Mouse (Mus musculus) neural tube, embryonic 11.5 days (tissue): Measurements from ENCODE around the gene Tars. TPM values are rescaled to one million over a fixed set of nuclear protein-coding genes. Genes with fewer than 3 reads are reported as not detected.

ENCODE experiments used
- ATAC-seq: fragments of 200-750 bp; cut with Nextera tagmentation; 2 replicates; pipeline ENCODE4 v1.8.0; 2017; ENCODE audit warnings: moderate number of reproducible peaks, mild to moderate bottlenecking, moderate TSS enrichment, moderate library complexity; ENCODE audit not compliant: insufficient read depth, low FRiP score, low TSS enrichment
- DNase-seq: peaks from one replicate; pipeline ENCODE4 v3.0.0-alpha.2; 2015; ENCODE audit warnings: low spot score
- H3K27ac ChIP-seq: fragments of 300-500 bp; sonication (generic); 2 replicates; pipeline ENCODE4 v1.5.1; 2014; ENCODE audit warnings: low read depth, mild to moderate bottlenecking, low read length
- H3K27me3 ChIP-seq: fragments of 300-500 bp; sonication (generic); 2 replicates; pipeline ENCODE4 v1.6.1; 2014; ENCODE audit warnings: mild to moderate bottlenecking, low read length, mixed read lengths; ENCODE audit not compliant: control insufficient read depth, insufficient read depth
- H3K36me3 ChIP-seq: fragments of 300-500 bp; sonication (generic); 2 replicates; pipeline ENCODE4 v1.6.1; 2014; ENCODE audit warnings: mild to moderate bottlenecking, low read length, moderate library complexity, mixed read lengths; ENCODE audit not compliant: control insufficient read depth, insufficient read depth
- H3K4me1 ChIP-seq: fragments of 300-500 bp; sonication (generic); 2 replicates; pipeline ENCODE4 v1.6.1; 2014; ENCODE audit warnings: low read length, mixed read lengths; ENCODE audit not compliant: control insufficient read depth, insufficient read depth
- H3K4me2 ChIP-seq: fragments of 300-500 bp; sonication (generic); 2 replicates; pipeline ENCODE4 v1.6.1; 2014; ENCODE audit warnings: low read depth, mild to moderate bottlenecking, moderate library complexity
- H3K4me3 ChIP-seq: fragments of 300-500 bp; sonication (generic); 2 replicates; pipeline ENCODE4 v1.5.1; 2014; ENCODE audit warnings: low read depth, low read length
- H3K9ac ChIP-seq: fragments of 300-500 bp; sonication (generic); 2 replicates; pipeline ENCODE4 v1.6.1; 2014; ENCODE audit warnings: mild to moderate bottlenecking, low read length
- H3K9me3 ChIP-seq: fragments of 300-500 bp; sonication (generic); 2 replicates; pipeline ENCODE4 v1.6.1; 2016; ENCODE audit warnings: low read length; ENCODE audit not compliant: control insufficient read depth
- WGBS: fragments of 180-500 bp; shearing (Covaris S2); extraction: QIAGEN DNeasy Blood & Tissue Kit; methylation state at CpG from one replicate; pipeline ENCODE4 v1.1.7; 2014; 5-methylcytosine and 5-hydroxymethylcytosine counted together
- polyA plus RNA-seq: library from polyadenylated mRNA; unstranded; fragments of >200 nt; fragmentation: Nextera tagmentation; extraction: Ambion mirVana; gene quantifications from 2 replicates; pipeline ENCODE4 v1.2.1, GENCODE M21; 2014

Gene Tars
- polyA plus RNA-seq, 1 experiment from 2014 or later, result 88.9 TPM

- no peak overlapping the region for H3K9ac ChIP-seq
- no peak overlapping the region for H3K4me2 ChIP-seq
- H3K4me3 ChIP-seq, result no peak overlapping the region
- DNase-seq, result no peak
- ATAC-seq, result no peak
- H3K27me3 ChIP-seq, result no peaks in the 10 kb centered on the region
- no peaks in the 10 kb centered on the region for H3K36me3 ChIP-seq
- H3K9me3 ChIP-seq, result no peaks in the 10 kb centered on the region
- no peaks in the 10 kb centered on the region for H3K4me1 ChIP-seq
- no peak overlapping the region for H3K27ac ChIP-seq
- WGBS, result 89% methylated on average over 7 of the region's 7 CpGs
These were observed 59.8 kb downstream of the Tars start for GRCm38 (mm10) chr15:11339467-11340180.
